Mouse (Mus musculus): Measurements from ENCODE around the gene Ckap2. TPM values are rescaled to one million over a fixed set of nuclear protein-coding genes. Genes with fewer than 3 reads are reported as not detected.
"Not testable (repeated sequence)": the region's sequence is repeated elsewhere in the genome, so short reads cannot be mapped to it uniquely, and the experiment has no call there.

The Ckap2 gene
- total RNA-seq, 2 experiments from 2014 or later = 4.4 to 5.8 TPM

- intact Hi-C loops (cut with DNase I) = no loop called here
- DNase-seq = no peak
These were observed 23.4 kb downstream of the Ckap2 start for GRCm38 (mm10) chr8:22162206-22162605.

GRCm38 (mm10) chr8:22150345-22150663 lies 35.3 kb downstream of the Ckap2 start:
- DNase-seq = no peak
- intact Hi-C loops (cut with DNase I) = no loop called here

GRCm38 (mm10) chr8:22149643-22150344 lies 35.8 kb downstream of the Ckap2 start:
- DNase-seq = no peak
- intact Hi-C loops (cut with DNase I) = no loop called here

- no peak for DNase-seq
- intact Hi-C loops (cut with DNase I) = no loop called here
These were observed 37.3 kb downstream of the Ckap2 start for GRCm38 (mm10) chr8:22148367-22148740.

GRCm38 (mm10) chr8:22147706-22148366 lies 37.8 kb downstream of the Ckap2 start:
- intact Hi-C loops (cut with DNase I) = no loop called here
- no peak for DNase-seq

- DNase-seq = no peak
- intact Hi-C loops (cut with DNase I) = no loop called here
These were observed 39.8 kb downstream of the Ckap2 start for GRCm38 (mm10) chr8:22145831-22146230.

GRCm38 (mm10) chr8:22143764-22144491 lies 41.7 kb downstream of the Ckap2 start:
- intact Hi-C loops (cut with DNase I) = no loop called here
- DNase-seq = no peak

GRCm38 (mm10) chr8:22142592-22142991 lies 43.0 kb downstream of the Ckap2 start:
- intact Hi-C loops (cut with DNase I) = no loop called here
- DNase-seq = no peak

- intact Hi-C loops (cut with DNase I) = no loop called here
- DNase-seq = no peak
These were observed 43.7 kb downstream of the Ckap2 start for GRCm38 (mm10) chr8:22141836-22142385.

GRCm38 (mm10) chr8:22136462-22136861 lies 49.2 kb downstream of the Ckap2 start:
- peak; percentile 29 to 43 for DNase-seq
- intact Hi-C loops (cut with DNase I) = not testable (repeated sequence)

- no peak for DNase-seq
- intact Hi-C loops (cut with DNase I) = no loop called here
These were observed 50.9 kb downstream of the Ckap2 start for GRCm38 (mm10) chr8:22134750-22135135.

- DNase-seq = no peak
- intact Hi-C loops (cut with DNase I) = no loop called here
These were observed 51.4 kb downstream of the Ckap2 start for GRCm38 (mm10) chr8:22134078-22134749.

GRCm38 (mm10) chr8:22132062-22132461 lies 53.6 kb downstream of the Ckap2 start:
- intact Hi-C loops (cut with DNase I) = no loop called here
- DNase-seq = no peak

- DNase-seq = peak; percentile 15 to 26
- intact Hi-C loops (cut with DNase I) = no loop called here
These were observed 61.1 kb downstream of the Ckap2 start, which contains the start of gene Nek5 for GRCm38 (mm10) chr8:22124220-22125152. Gene Nek5 (minus strand): TSS chr8:22125053.

Other genes with a start within 250 kb of the Ckap2 start
- gene Defb35, start 247.5 kb downstream of the Ckap2 start, total RNA-seq (2021) = not detected
- not detected for gene Defb13, start 239.1 kb downstream of the Ckap2 start, total RNA-seq (2021)
- not detected for gene Fam90a1a, start 227.1 kb downstream of the Ckap2 start, total RNA-seq (2021)
- gene Ccdc70, start 216.0 kb downstream of the Ckap2 start, total RNA-seq (2021) = not detected
- under 1 TPM; 0.37 to 0.55 TPM for gene Atp7b, start 125.5 kb downstream of the Ckap2 start, total RNA-seq (2021)
- gene Alg11, start 125.1 kb downstream of the Ckap2 start, total RNA-seq (2021) = 10 to 100 TPM in 1 of 2 experiments, 1 to 10 TPM in 1; 9.1 to 10.8 TPM
- gene Nek5, start 60.8 kb downstream of the Ckap2 start, total RNA-seq (2021) = under 1 TPM in 1 of 2 experiments, not detected in 1; 0.29 TPM
- 1 to 10 TPM; 1.9 to 2.2 TPM for gene Nek3, start 19.4 kb downstream of the Ckap2 start, total RNA-seq (2021)
- 10 to 100 TPM; 27.6 to 28.9 TPM for gene Vps36, start 7.0 kb upstream of the Ckap2 start, total RNA-seq (2021)
- 1 to 10 TPM; 9.2 to 9.6 TPM for gene Thsd1, start 41.5 kb upstream of the Ckap2 start, total RNA-seq (2021)
- not detected for gene Tpte, start 97.6 kb upstream of the Ckap2 start, total RNA-seq (2021)
- 10 to 100 TPM; 12.7 TPM for gene Slc25a15, start 212.8 kb upstream of the Ckap2 start, total RNA-seq (2021)
- gene Mrps31, start 225.5 kb upstream of the Ckap2 start, total RNA-seq (2021) = 10 to 100 TPM; 51.1 to 54.1 TPM